Comparison of ENCODE assay signal across 9 mouse cellular contexts in the genomic region with DNA sequence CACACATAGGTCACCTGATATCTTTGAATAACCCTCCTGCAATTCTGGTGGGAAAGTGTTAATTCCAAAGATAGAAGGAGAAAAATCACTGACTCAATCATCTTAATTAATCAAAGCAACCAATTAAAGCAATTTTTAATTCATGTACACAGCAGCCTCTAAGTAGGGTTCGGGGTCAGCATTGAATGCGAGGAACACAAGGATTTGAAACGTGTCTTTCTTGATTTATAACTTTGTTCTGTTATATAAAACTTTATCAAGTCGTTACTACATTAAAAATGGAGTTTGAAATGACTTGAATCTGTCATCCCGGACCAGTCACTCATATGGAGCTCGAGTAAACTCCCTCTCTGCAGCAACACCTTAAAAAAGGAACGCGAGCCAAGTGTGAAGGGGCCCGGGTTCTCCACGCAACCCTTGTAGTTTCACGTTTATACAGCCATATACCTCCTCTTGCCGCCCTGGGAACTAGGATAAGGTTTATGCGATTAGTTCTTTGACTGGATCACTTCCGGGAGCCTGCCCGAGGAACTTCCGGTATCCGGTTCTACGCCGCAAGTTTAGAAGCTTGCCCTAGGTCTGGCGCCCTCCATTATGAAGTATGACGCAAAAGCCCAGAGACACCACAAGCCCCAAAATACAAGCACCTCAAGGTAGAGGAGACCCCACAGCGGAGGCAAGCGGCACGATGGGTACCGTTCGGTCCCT. TPM values are rescaled to one million over a fixed set of nuclear protein-coding genes. Genes with fewer than 3 reads are reported as not detected.
DNase-seq lines count a peak whose midpoint lies in the region; ATAC-seq and TF ChIP-seq lines count a peak whose summit lies in the region.
"Had no signal": no experiment of that assay in that cellular context is flagged by ENCODE, and none has a peak within 500 bp of the region (broad histone marks: within the 10 kb centered on the region; RNA-seq: fewer than 3 reads in every experiment).

No protein-coding gene starts in this region.

- WGBS in forebrain, embryonic 16.5 days = 15% methylated on average over 24 of the region's 26 CpGs
- 11% methylated on average over 26 of the region's 26 CpGs for WGBS in intestine, embryonic 14.5 days
- 12% methylated on average over 26 of the region's 26 CpGs for WGBS in limb, embryonic 14.5 days
- WGBS in midbrain, embryonic 14.5 days = 12% methylated on average over 26 of the region's 26 CpGs

- no peaks in the 10 kb centered on the region for H3K27me3 ChIP-seq in forebrain, embryonic 16.5 days (replicated peaks; ENCODE audit: control insufficient read depth, insufficient read depth, low read length)
- H3K27me3 ChIP-seq in intestine, embryonic 14.5 days (replicated peaks; ENCODE audit: control insufficient read depth, insufficient read depth, low read length) = no peaks in the 10 kb centered on the region
- H3K27me3 ChIP-seq in limb, embryonic 14.5 days (ENCODE audit: control insufficient read depth, insufficient read depth, low read length) = no peaks in the 10 kb centered on the region
- H3K27me3 ChIP-seq in midbrain, embryonic 14.5 days (ENCODE audit: control insufficient read depth, insufficient read depth, low read length) = no peaks in the 10 kb centered on the region

- peak overlapping the region; percentile 93 for H3K4me2 ChIP-seq in forebrain, embryonic 16.5 days (ENCODE audit: low read length)
- H3K4me2 ChIP-seq in intestine, embryonic 14.5 days (ENCODE audit: low read length) = peak overlapping the region; percentile 55
- H3K4me2 ChIP-seq in limb, embryonic 14.5 days (replicated peaks; ENCODE audit: low read depth, low read length, severe bottlenecking) = peak overlapping the region; percentile 72
- H3K4me2 ChIP-seq in midbrain, embryonic 14.5 days (ENCODE audit: low read length) = peak overlapping the region; percentile 74

- no peak for TF ChIP-seq POLR2A in bone marrow macrophage, adult 2 months (IDR thresholded peaks at IDR 0.05; ENCODE audit: borderline replicate concordance, low read depth, low read length)
- no peak; the same call in 1 of the 2 replicates for TF ChIP-seq POLR2A in limb, embryonic 14.5 days (IDR thresholded peaks at IDR 0.05; ENCODE audit: borderline replicate concordance, extremely low read depth, insufficient read depth, insufficient read length)

- peak overlapping the region; percentile 83 for H3K9ac ChIP-seq in forebrain, embryonic 16.5 days (replicated peaks; ENCODE audit: low read depth, low read length)
- peak overlapping the region; percentile 75 for H3K9ac ChIP-seq in intestine, embryonic 14.5 days (ENCODE audit: low read length)
- peak overlapping the region; percentile 76 for H3K9ac ChIP-seq in limb, embryonic 14.5 days (ENCODE audit: low read depth, low read length, severe bottlenecking)
- peak overlapping the region; percentile 62 for H3K9ac ChIP-seq in midbrain, embryonic 14.5 days (replicated peaks; ENCODE audit: low read length)

- peak; percentile 88 for ATAC-seq in forebrain, embryonic 16.5 days
- peak; percentile 87 for ATAC-seq in intestine, embryonic 14.5 days (replicated peaks; ENCODE audit: low FRiP score, low TSS enrichment, low read depth)
- peak; percentile 83 for ATAC-seq in limb, embryonic 14.5 days (ENCODE audit: low FRiP score, low read depth)
- peak; percentile 90 for ATAC-seq in midbrain, embryonic 14.5 days (ENCODE audit: low FRiP score, low TSS enrichment)

- peak; percentile 84 to 93 for DNase-seq in layer of hippocampus, adult 2 months (ENCODE audit: low spot score in 2 of 2)
- DNase-seq in layer of hippocampus, postnatal 36 days = no peak
- DNase-seq in intestine, embryonic 14.5 days (ENCODE audit: low spot score) = no peak
- DNase-seq in limb, embryonic 14.5 days (ENCODE audit: low spot score) = peak; percentile 91
- DNase-seq in midbrain, embryonic 14.5 days = peak; percentile 94
- peak; percentile 94 for DNase-seq in yolk sac, embryonic 10.5 days (ENCODE audit: low spot score)

- peaks cover 34% of the 10 kb centered on the region for H3K4me1 ChIP-seq in bone marrow macrophage, adult 2 months (ENCODE audit: control insufficient read depth, insufficient read depth, low read length)
- peaks cover 10% of the 10 kb centered on the region for H3K4me1 ChIP-seq in forebrain, embryonic 16.5 days (replicated peaks; ENCODE audit: control insufficient read depth, insufficient read depth, low read length)
- peaks cover 6% of the 10 kb centered on the region; the same call in 1 of the 2 replicates for H3K4me1 ChIP-seq in intestine, embryonic 14.5 days (replicated peaks; ENCODE audit: control insufficient read depth, insufficient read depth, low read length)
- peaks cover 4% of the 10 kb centered on the region; the same call in 1 of the 2 replicates for H3K4me1 ChIP-seq in limb, embryonic 14.5 days (ENCODE audit: control insufficient read depth, insufficient read depth, low read length)
- peaks cover 8% of the 10 kb centered on the region for H3K4me1 ChIP-seq in midbrain, embryonic 14.5 days (ENCODE audit: control insufficient read depth, insufficient read depth, low read length)

- peak overlapping the region; percentile 66 for H3K4me3 ChIP-seq in layer of hippocampus, adult 2 months
- H3K4me3 ChIP-seq in bone marrow macrophage, adult 2 months (ENCODE audit: insufficient read depth, low read length) = peak overlapping the region; percentile 68
- H3K4me3 ChIP-seq in forebrain, embryonic 16.5 days (replicated peaks; ENCODE audit: low read length) = peak overlapping the region; percentile 70
- peak overlapping the region; percentile 52 for H3K4me3 ChIP-seq in intestine, embryonic 14.5 days (ENCODE audit: low read depth, low read length)
- peak overlapping the region; percentile 56 for H3K4me3 ChIP-seq in limb, embryonic 14.5 days (replicated peaks; ENCODE audit: low read length)
- H3K4me3 ChIP-seq in midbrain, embryonic 14.5 days (replicated peaks; ENCODE audit: low read depth, low read length) = peak overlapping the region; percentile 53

- peak overlapping the region; percentile 100 for H3K27ac ChIP-seq in layer of hippocampus, adult 2 months
- peak overlapping the region; percentile 91 for H3K27ac ChIP-seq in bone marrow macrophage, adult 2 months (ENCODE audit: insufficient read depth, low read depth, low read length)
- peak overlapping the region; percentile 99 for H3K27ac ChIP-seq in forebrain, embryonic 16.5 days (ENCODE audit: low read length)
- H3K27ac ChIP-seq in intestine, embryonic 14.5 days (ENCODE audit: low read depth) = peak overlapping the region; percentile 99
- peak overlapping the region; percentile 98 for H3K27ac ChIP-seq in limb, embryonic 14.5 days (replicated peaks; ENCODE audit: low read depth, low read length)
- peak overlapping the region; percentile 98 for H3K27ac ChIP-seq in midbrain, embryonic 14.5 days (replicated peaks; ENCODE audit: low read depth, low read length)

- no peaks in the 10 kb centered on the region for H3K36me3 ChIP-seq in forebrain, embryonic 16.5 days (ENCODE audit: control insufficient read depth, insufficient read depth)
- H3K36me3 ChIP-seq in intestine, embryonic 14.5 days (ENCODE audit: control insufficient read depth, insufficient read depth, low read length) = no peaks in the 10 kb centered on the region
- H3K36me3 ChIP-seq in limb, embryonic 14.5 days (ENCODE audit: control insufficient read depth, insufficient read depth, low read length) = no peaks in the 10 kb centered on the region
- H3K36me3 ChIP-seq in midbrain, embryonic 14.5 days (ENCODE audit: control insufficient read depth, insufficient read depth, low read length) = no peaks in the 10 kb centered on the region

- TF ChIP-seq CTCF in layer of hippocampus, adult 2 months (conservative IDR thresholded peaks at IDR 0.05) = no peak
- no peak for TF ChIP-seq CTCF in bone marrow macrophage, adult 2 months (IDR thresholded peaks at IDR 0.05; ENCODE audit: low read depth, low read length)

- no peaks in the 10 kb centered on the region for H3K9me3 ChIP-seq in forebrain, embryonic 16.5 days (ENCODE audit: control insufficient read depth, low read length)
- no peaks in the 10 kb centered on the region for H3K9me3 ChIP-seq in intestine, embryonic 14.5 days (ENCODE audit: control insufficient read depth, low read length)
- no peaks in the 10 kb centered on the region for H3K9me3 ChIP-seq in limb, embryonic 14.5 days (ENCODE audit: control insufficient read depth, low read length)
- H3K9me3 ChIP-seq in midbrain, embryonic 14.5 days (ENCODE audit: control insufficient read depth, low read length) = no peaks in the 10 kb centered on the region

RNA-seq across cellular contexts. Expression of gene Zfp239, which starts 17.0 kb away (rescaled TPM):
- total RNA-seq in layer of hippocampus, adult 2 months (2021) = 10 to 100 TPM; 35.9 to 38.4 TPM
- total RNA-seq in layer of hippocampus, postnatal 36 days (2021) = 10 to 100 TPM; 30.9 to 37.9 TPM
- polyA plus RNA-seq in bone marrow macrophage, adult 2 months (2012; ENCODE audit: insufficient read depth, insufficient read length, missing spikeins) = 0.62 and 1.3 TPM in 2 replicates
- polyA plus RNA-seq in forebrain, embryonic 16.5 days (2015; fragmentation: Nextera tagmentation; extraction: Ambion mirVana) = 18.0 and 18.5 TPM in 2 replicates
- 6.8 and 8.4 TPM in 2 replicates for polyA plus RNA-seq in intestine, embryonic 14.5 days (2014; fragmentation: Nextera tagmentation; extraction: Ambion mirVana)
- 7.4 and 8.6 TPM in 2 replicates for polyA plus RNA-seq in limb, embryonic 14.5 days (2012; rRNA removed)
- polyA plus RNA-seq in limb, embryonic 14.5 days (2014; fragmentation: Nextera tagmentation; extraction: Ambion mirVana) = 9.7 and 11.8 TPM in 2 replicates
- 10.1 and 13.2 TPM in 2 replicates for polyA plus RNA-seq in midbrain, embryonic 14.5 days (2014; fragmentation: Nextera tagmentation; extraction: Ambion mirVana)

RNA-seq across cellular contexts. Expression of gene Hnrnpf, which starts 21.3 kb away (rescaled TPM):
- 100 to 1,000 TPM; 123 TPM for total RNA-seq in layer of hippocampus, adult 2 months (2021)
- 100 to 1,000 TPM; 124 to 148 TPM for total RNA-seq in layer of hippocampus, postnatal 36 days (2021)
- polyA plus RNA-seq in bone marrow macrophage, adult 2 months (2012; ENCODE audit: insufficient read depth, insufficient read length, missing spikeins) = 327 and 355 TPM in 2 replicates
- polyA plus RNA-seq in forebrain, embryonic 16.5 days (2015; fragmentation: Nextera tagmentation; extraction: Ambion mirVana) = 366 and 411 TPM in 2 replicates
- 798 and 814 TPM in 2 replicates for polyA plus RNA-seq in intestine, embryonic 14.5 days (2014; fragmentation: Nextera tagmentation; extraction: Ambion mirVana)
- 385 and 486 TPM in 2 replicates for polyA plus RNA-seq in limb, embryonic 14.5 days (2012; rRNA removed)
- 609 and 633 TPM in 2 replicates for polyA plus RNA-seq in limb, embryonic 14.5 days (2014; fragmentation: Nextera tagmentation; extraction: Ambion mirVana)
- 215 and 312 TPM in 2 replicates for polyA plus RNA-seq in midbrain, embryonic 14.5 days (2014; fragmentation: Nextera tagmentation; extraction: Ambion mirVana)

RNA-seq across cellular contexts. Expression of gene Zfp637, which starts 37.9 kb away (rescaled TPM):
- 10 to 100 TPM; 46.5 to 52.6 TPM for total RNA-seq in layer of hippocampus, adult 2 months (2021)
- 10 to 100 TPM; 47.8 to 51.9 TPM for total RNA-seq in layer of hippocampus, postnatal 36 days (2021)
- polyA plus RNA-seq in bone marrow macrophage, adult 2 months (2012; ENCODE audit: insufficient read depth, insufficient read length, missing spikeins) = 20.6 and 25.6 TPM in 2 replicates
- polyA plus RNA-seq in forebrain, embryonic 16.5 days (2015; fragmentation: Nextera tagmentation; extraction: Ambion mirVana) = 208 and 225 TPM in 2 replicates
- polyA plus RNA-seq in intestine, embryonic 14.5 days (2014; fragmentation: Nextera tagmentation; extraction: Ambion mirVana) = 109 and 125 TPM in 2 replicates
- polyA plus RNA-seq in limb, embryonic 14.5 days (2012; rRNA removed) = 67.2 and 85.1 TPM in 2 replicates
- 148 and 172 TPM in 2 replicates for polyA plus RNA-seq in limb, embryonic 14.5 days (2014; fragmentation: Nextera tagmentation; extraction: Ambion mirVana)
- polyA plus RNA-seq in midbrain, embryonic 14.5 days (2014; fragmentation: Nextera tagmentation; extraction: Ambion mirVana) = 152 and 165 TPM in 2 replicates

RNA-seq across cellular contexts. Expression of gene Fxyd4, which starts 58.6 kb away (rescaled TPM):
- not detected for total RNA-seq in layer of hippocampus, adult 2 months (2021)
- not detected for total RNA-seq in layer of hippocampus, postnatal 36 days (2021)
- polyA plus RNA-seq in bone marrow macrophage, adult 2 months (2012; ENCODE audit: insufficient read depth, insufficient read length, missing spikeins) = not detected in 2 replicates
- polyA plus RNA-seq in forebrain, embryonic 16.5 days (2015; fragmentation: Nextera tagmentation; extraction: Ambion mirVana) = 1.5 and 3.5 TPM in 2 replicates
- polyA plus RNA-seq in intestine, embryonic 14.5 days (2014; fragmentation: Nextera tagmentation; extraction: Ambion mirVana) = 1.7 and 3.2 TPM in 2 replicates
- not detected in 2 replicates for polyA plus RNA-seq in limb, embryonic 14.5 days (2012; rRNA removed)
- polyA plus RNA-seq in limb, embryonic 14.5 days (2014; fragmentation: Nextera tagmentation; extraction: Ambion mirVana) = 1.4 and 2.5 TPM in 2 replicates
- 1.4 and 1.7 TPM in 2 replicates for polyA plus RNA-seq in midbrain, embryonic 14.5 days (2014; fragmentation: Nextera tagmentation; extraction: Ambion mirVana)
- total RNA-seq: gastrocnemius, postnatal 4 days had no signal

Comparison
In these comparisons a context has a peak if more than half of its experiments do, and no peak if none do; other contexts are left out.
1. DNase-seq: peak in layer of hippocampus, adult 2 months (2 of 2), limb, embryonic 14.5 days (single experiment), midbrain, embryonic 14.5 days (single experiment) and yolk sac, embryonic 10.5 days (single experiment); none in layer of hippocampus, postnatal 36 days (0 of 2) and intestine, embryonic 14.5 days (single experiment).
2. Peak in every context shown above with its lines, with median percentiles within 50 percentile points of each other: H3K27ac ChIP-seq, H3K4me3 ChIP-seq, ATAC-seq, H3K4me2 ChIP-seq and H3K9ac ChIP-seq.